Mouse (Mus musculus): Measurements from ENCODE around the gene Atp13a2.

DNA sequence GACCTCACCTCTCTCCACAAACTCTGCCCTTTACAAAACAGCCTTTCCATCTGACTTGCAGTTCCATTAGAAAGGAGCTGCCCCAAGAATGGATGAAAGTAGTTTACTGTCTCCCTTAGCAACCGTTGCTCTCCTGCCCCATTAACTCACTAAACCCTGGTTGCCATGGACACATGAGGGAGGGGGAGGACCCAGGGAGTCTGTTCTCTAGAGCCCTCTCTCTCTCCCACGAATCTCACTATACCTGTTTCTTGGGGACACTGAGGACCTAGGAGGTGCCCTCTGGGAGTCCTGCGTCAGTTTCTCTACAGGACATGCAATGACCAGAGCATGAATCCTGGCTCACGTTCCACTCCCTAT lies 62.8 kb downstream of the Atp13a2 start:
- TF ChIP-seq GATA1 (IDR thresholded peaks at IDR 0.05; ENCODE audit: borderline replicate concordance, low read length) (no peak), POLR2AphosphoS5 (IDR thresholded peaks at IDR 0.05; ENCODE audit: insufficient replicate concordance, low read depth, low read length) (no peak), CTCF (IDR thresholded peaks at IDR 0.05; ENCODE audit: low read depth, low read length) (no peak), TAL1 (conservative IDR thresholded peaks at IDR 0.05; ENCODE audit: low read depth, low read length) (no peak), GATA2 (IDR thresholded peaks at IDR 0.05; ENCODE audit: borderline replicate concordance, low read depth, low read length) (no peak)

Data from G1E (cell line).